Mouse (Mus musculus) kidney, adult 2 months (tissue): ENCODE measurements around the gene Ranbp6.

Source experiments
- CTCF ChIP-seq: fragments of 200-500 bp; conservative IDR thresholded peaks from 2 replicates; pipeline ENCODE4 v1.5.1; 2011; ENCODE audit warnings: low read depth, mild to moderate bottlenecking, control low read depth, low read length, moderate library complexity, mixed read lengths; ENCODE audit not compliant: insufficient read depth, insufficient read length
- POLR2A ChIP-seq: fragments of 200-500 bp; IDR thresholded peaks from one replicate; pipeline ENCODE4 v1.6.1; 2011; ENCODE audit warnings: low read depth, low read length, control low read depth

GRCm38 (mm10) chr19:29828558-29828957 is 15.8 kb upstream of the Ranbp6 start:
- TF ChIP-seq CTCF (no peak), POLR2A (no peak)
